Mouse (Mus musculus): ENCODE results near the gene Galnt2. TPM values are rescaled to one million over a fixed set of nuclear protein-coding genes. Genes with fewer than 3 reads are reported as not detected.

Gene Galnt2
- total RNA-seq, 2 experiments from 2014 or later: 67.2 to 70.3 TPM

DNA sequence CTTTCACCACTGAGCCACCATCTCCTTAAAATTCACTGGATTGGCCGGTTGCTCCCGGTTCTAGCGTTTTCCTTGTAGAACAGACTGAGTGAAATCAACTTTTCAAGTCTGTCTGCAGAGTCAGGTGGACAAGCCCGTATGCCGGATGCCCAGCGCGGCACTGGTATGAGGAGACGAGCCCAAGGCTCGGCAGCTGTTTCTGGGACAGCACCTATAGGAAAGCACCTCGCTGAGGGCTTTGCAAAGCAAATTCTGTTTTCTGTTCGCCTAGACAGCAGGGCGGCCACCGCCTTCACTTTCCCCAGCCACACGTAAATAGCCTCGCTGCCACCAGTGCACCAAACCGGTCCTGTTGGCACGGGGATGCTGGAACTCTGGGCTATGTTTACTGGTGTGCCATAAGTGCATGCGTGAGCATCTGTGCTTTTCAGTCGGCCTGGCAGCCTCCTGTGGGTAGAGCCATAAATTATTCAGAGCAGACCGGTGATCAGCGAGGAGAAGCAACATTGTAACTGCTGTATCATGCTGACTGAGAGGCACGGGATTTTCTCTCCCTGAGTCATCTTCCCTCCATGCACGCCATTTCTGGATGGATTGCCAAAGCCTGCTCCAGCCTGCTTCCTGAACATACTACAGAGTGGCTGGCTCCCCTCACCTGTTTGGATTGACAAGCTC lies 155.2 kb downstream of the Galnt2 start:
- intact Hi-C loops (cut with DNase I): no loop called here
- DNase-seq (ENCODE audit: low spot score in 2 of 2): peak; percentile 68 to 81

DNA sequence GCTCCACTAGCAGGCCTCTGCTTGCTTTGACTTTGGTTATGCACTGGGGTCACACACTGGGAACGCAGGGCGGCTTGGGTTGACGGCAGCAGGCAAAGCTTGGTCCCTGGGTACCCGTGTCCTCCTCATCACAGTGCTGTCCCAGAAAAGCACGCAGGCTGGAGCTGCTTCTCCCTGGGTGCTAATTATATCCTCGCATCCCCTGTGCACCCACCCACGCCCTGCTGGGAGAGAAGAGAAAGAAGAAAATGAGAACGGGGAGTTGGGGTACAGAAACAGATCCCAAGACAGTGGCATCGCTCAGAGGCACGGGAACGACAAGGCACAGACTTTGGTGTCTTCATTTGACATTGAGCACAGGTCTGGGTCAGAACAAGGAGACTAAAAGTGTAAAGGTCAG lies 158.3 kb downstream of the Galnt2 start:
- DNase-seq (ENCODE audit: low spot score in 2 of 2): peak; percentile 83 to 90
- intact Hi-C loops (cut with DNase I): no loop called here

DNA sequence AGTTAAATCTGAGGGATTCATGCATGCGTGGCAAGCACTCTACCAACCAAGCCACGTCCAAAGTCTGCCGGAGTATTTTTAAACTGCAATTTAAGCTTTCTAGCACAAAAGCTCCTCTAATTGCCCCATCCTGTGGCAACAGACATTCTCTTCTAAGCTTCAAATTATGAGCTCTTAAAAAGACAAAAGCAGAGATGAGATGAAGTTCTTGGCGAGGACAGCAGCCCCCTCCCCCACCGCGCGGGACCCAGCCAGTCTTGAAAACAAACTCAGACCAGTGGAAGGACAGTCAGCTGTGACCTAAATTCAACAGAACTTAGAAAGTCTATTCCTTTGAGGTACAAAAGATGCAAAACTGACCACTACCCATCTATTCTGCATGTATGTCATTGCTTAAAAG lies 160.0 kb downstream of the Galnt2 start:
- intact Hi-C loops (cut with DNase I): loop anchor here (10.0 kb wide), 2 partner anchors 114 to 274 kb away; partner anchors contain the start of gene 2310022B05Rik
- peak in 1 of 2 experiments; percentile 71 for DNase-seq (ENCODE audit: low spot score in 2 of 2)

- intact Hi-C loops (cut with DNase I): loop anchor here (10.0 kb wide), 2 partner anchors 112 to 272 kb away; partner anchors contain the start of gene 2310022B05Rik
- DNase-seq (ENCODE audit: low spot score in 2 of 2): no peak
These were observed 161.3 kb downstream of the Galnt2 start for GRCm38 (mm10) chr8:124392271-124393012.

DNA sequence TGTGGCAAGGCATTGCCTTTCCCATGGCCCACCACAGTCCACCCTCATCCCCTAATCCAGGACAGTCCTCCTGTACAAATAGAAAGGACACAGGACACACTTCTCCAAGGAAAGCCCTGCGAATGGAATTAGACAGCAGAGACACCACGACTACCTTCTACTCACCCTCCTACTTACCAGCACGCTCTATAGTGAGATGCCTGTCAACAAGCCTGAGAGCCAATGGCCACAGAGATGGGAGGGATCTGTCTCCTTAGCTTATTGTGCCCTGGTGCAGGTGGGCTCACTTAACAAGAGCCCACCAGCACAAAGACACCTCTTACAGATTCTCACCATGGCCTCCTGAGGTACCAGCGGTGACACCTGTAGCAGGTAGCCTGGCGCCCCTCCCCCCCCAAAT lies 161.8 kb downstream of the Galnt2 start:
- DNase-seq (ENCODE audit: low spot score in 2 of 2): no peak
- intact Hi-C loops (cut with DNase I): loop anchor here (10.0 kb wide), 2 partner anchors 112 to 272 kb away; partner anchors contain the start of gene 2310022B05Rik

GRCm38 (mm10) chr8:124393927-124394326 lies 162.7 kb downstream of the Galnt2 start:
- peak in 1 of 2 experiments; percentile 88 for DNase-seq (ENCODE audit: low spot score in 2 of 2)
- intact Hi-C loops (cut with DNase I): loop anchor here (10.0 kb wide), 2 partner anchors 111 to 271 kb away; partner anchors contain the start of gene 2310022B05Rik

DNA sequence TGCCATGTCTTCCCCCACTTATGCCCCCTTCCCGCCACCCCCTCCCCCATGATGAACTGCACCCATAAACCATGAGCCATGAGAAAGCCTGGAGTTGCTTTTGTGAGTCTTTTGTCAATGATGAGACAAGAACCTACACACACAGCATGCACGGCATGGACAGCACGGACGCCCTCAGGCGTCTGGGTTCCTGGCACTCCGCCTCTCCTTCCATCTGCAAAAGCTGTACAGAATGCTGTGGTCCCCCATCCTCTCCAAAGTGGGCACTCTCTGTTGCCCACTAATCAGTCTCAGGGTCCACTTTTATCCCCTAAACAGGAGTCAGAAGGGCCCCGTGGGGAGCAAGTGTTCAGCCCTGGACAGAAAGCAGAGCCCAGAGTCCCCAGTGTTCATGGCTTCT lies 163.8 kb downstream of the Galnt2 start:
- intact Hi-C loops (cut with DNase I): loop anchor here (5.0 to 10.0 kb wide), 3 partner anchors 37 to 270 kb away; partner anchors contain the start of gene 2310022B05Rik

More for the DNA sequence above, 163.8 kb downstream of the Galnt2 start:
- no peak for DNase-seq (ENCODE audit: low spot score in 2 of 2)

Other genes with a start within 250 kb of the Galnt2 start
- 10 to 100 TPM; 14.0 to 15.9 TPM for gene Abcb10, start 248.3 kb upstream of the Galnt2 start, total RNA-seq (2021)
- 10 to 100 TPM; 21.2 to 23.5 TPM for gene Taf5l, start 210.0 kb upstream of the Galnt2 start, total RNA-seq (2021)
- 10 to 100 TPM; 12.0 to 12.2 TPM for gene Urb2, start 209.9 kb upstream of the Galnt2 start, total RNA-seq (2021)
- gene Pgbd5, start 208.3 kb downstream of the Galnt2 start, total RNA-seq (2021): 100 to 1,000 TPM; 162 to 176 TPM